Mouse (Mus musculus) heart, embryonic 14.5 days (tissue): Measurements from ENCODE around the gene Nol3. TPM values are rescaled to one million over a fixed set of nuclear protein-coding genes. Genes with fewer than 3 reads are reported as not detected.

ENCODE experiments used
- ATAC-seq: fragments of 200-750 bp; cut with Nextera tagmentation; 2 replicates; pipeline ENCODE4 v1.8.0; 2017; ENCODE audit warnings: low read depth, moderate TSS enrichment; ENCODE audit not compliant: insufficient number of reproducible peaks, insufficient read depth, low FRiP score
- H3K27ac ChIP-seq, 2 experiments: fragments of 200-500 bp in 1 of 2; fragments of 300-500 bp in 1 of 2; sonication (generic) in 1 of 2; replicated peaks in 1 of 2; 2 replicates each; pipeline ENCODE4 v1.5.1; 2012 to 2014; ENCODE audit warnings: low read depth in 2 of 2, low read length in 2 of 2, control low read depth in 1 of 2, mild to moderate bottlenecking in 1 of 2, mixed read lengths in 1 of 2; ENCODE audit not compliant: control insufficient read depth in 1 of 2, insufficient read depth in 1 of 2
- H3K27me3 ChIP-seq: fragments of 300-500 bp; sonication (generic); 2 replicates; pipeline ENCODE4 v1.6.1; 2014; ENCODE audit warnings: mild to moderate bottlenecking, low read length, control low read depth; ENCODE audit not compliant: control insufficient read depth, insufficient read depth
- H3K36me3 ChIP-seq: fragments of 300-500 bp; sonication (generic); 2 replicates; pipeline ENCODE4 v1.6.1; 2014; ENCODE audit warnings: mild to moderate bottlenecking, control low read depth, low read length, mixed read lengths; ENCODE audit not compliant: control insufficient read depth, insufficient read depth
- H3K4me1 ChIP-seq, 2 experiments: fragments of 200-500 bp in 1 of 2; fragments of 300-500 bp in 1 of 2; sonication (generic) in 1 of 2; 2 replicates each; pipeline ENCODE4 v1.6.1; 2012 to 2014; ENCODE audit warnings: low read length in 2 of 2, control low read depth in 1 of 2, mixed read lengths in 1 of 2; ENCODE audit not compliant: control insufficient read depth in 2 of 2, insufficient read depth in 2 of 2
- H3K4me2 ChIP-seq: fragments of 300-500 bp; sonication (generic); 2 replicates; pipeline ENCODE4 v1.6.1; 2014; ENCODE audit warnings: mild to moderate bottlenecking, low read length
- H3K4me3 ChIP-seq, 2 experiments: fragments of 200-500 bp in 1 of 2; fragments of 300-500 bp in 1 of 2; sonication (generic) in 1 of 2; 2 replicates each; pipeline ENCODE4 v1.5.1; 2012 to 2014; ENCODE audit warnings: low read length in 2 of 2, mild to moderate bottlenecking in 2 of 2, control low read depth in 1 of 2, low read depth in 1 of 2, moderate library complexity in 1 of 2; ENCODE audit not compliant: control insufficient read depth in 1 of 2, insufficient read depth in 1 of 2
- H3K9ac ChIP-seq: fragments of 300-500 bp; sonication (generic); 2 replicates; pipeline ENCODE4 v1.6.1; 2014; ENCODE audit warnings: mild to moderate bottlenecking, low read length
- H3K9me3 ChIP-seq: fragments of 300-500 bp; sonication (generic); 2 replicates; pipeline ENCODE4 v1.6.1; 2016; ENCODE audit warnings: low read length, control low read depth; ENCODE audit not compliant: control insufficient read depth
- WGBS: fragments of 180-500 bp; shearing (Covaris S2); extraction: QIAGEN DNeasy Blood & Tissue Kit; methylation state at CpG from one replicate; pipeline ENCODE4 v1.1.7; 2014; 5-methylcytosine and 5-hydroxymethylcytosine counted together
- polyA plus RNA-seq: library from polyadenylated mRNA; unstranded; fragments of >200 nt; fragmentation: Nextera tagmentation; extraction: Ambion mirVana; gene quantifications from 2 replicates; pipeline ENCODE4 v1.2.1, GENCODE M21; 2014

The Nol3 gene
- polyA plus RNA-seq, 1 experiment from 2014 or later: 3.4 TPM

DNA sequence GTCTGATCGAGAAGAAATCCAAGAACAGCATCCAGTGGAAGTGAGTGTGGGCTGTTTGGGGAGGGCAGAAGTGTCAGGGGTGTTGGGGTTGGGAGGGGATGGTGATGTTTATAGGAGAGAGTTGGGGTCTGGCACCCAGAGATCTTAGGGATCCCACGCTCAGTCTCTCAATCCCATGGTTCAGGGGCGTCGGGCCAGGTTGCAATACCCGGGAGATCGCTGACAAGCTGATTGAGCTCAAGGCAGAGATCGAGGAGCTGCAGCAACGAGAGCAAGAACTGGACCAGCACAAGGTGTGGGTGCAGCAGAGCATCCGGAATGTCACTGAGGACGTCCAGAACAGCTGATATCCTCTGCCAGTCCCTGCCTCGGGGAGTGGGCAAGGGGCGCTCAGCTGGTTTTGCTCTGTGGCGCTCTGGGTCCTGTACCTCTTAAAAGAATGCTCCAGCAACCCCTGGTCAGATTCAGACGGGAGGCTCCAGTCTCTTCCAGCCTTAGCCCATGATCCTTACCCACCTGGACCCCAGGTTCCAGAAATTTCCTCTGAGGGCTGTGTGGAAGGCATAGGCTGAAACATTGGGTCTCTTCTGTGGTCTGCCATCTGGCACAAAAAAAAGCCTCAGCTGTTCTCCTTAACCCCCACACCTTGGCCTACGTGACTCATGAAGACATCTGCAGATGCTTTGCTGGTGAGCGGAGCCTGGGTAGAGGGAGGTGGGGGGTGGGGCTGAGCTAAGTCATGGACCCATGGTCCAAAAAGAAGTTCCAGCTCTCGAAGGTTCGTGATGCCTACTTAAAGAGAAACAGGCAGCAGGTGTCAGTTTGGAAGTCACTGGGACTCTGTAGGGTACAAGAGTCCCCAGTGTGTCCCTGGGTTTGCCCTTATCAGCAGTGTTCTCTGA, 22.7 kb downstream of the Nol3 start:
- Histone ChIP-seq H3K4me1 (peaks cover 11 to 20% of the 10 kb centered on the region in 2 experiments), H3K27ac (no peak overlapping the region), H3K9me3 (no peaks in the 10 kb centered on the region), H3K4me3 (peak overlapping the region; percentile 81 to 98), H3K9ac (peak overlapping the region; percentile 95), H3K27me3 (no peaks in the 10 kb centered on the region), H3K4me2 (peak overlapping the region; percentile 77), H3K36me3 (peaks cover 49% of the 10 kb centered on the region)
- no peak for ATAC-seq
- WGBS: 49% methylated on average over 18 of the region's 18 CpGs

DNA sequence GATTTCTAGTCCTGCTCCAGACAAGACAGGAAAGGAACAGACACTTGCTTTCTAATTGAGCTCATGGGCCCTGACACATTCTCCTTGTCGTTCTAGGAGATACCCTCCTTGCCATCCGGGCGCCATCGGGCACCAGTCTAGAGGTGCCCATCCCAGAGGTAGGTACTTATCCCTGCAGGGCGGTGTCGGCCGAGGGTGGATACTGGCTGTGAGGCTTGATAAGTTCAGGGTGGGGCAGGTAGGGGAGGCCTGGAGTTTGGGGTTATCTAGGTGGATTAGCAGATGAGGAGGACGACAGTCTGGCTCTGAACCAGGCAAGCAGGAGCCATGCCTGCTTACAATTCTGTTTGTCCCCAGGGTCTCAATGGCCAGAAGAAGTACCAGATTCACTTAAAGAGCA, 24.0 kb downstream of the Nol3 start:
- Histone ChIP-seq H3K4me3 (no peak overlapping the region), H3K36me3 (peaks cover 57% of the 10 kb centered on the region)
- 93% methylated on average over 8 of the region's 8 CpGs for WGBS

DNA sequence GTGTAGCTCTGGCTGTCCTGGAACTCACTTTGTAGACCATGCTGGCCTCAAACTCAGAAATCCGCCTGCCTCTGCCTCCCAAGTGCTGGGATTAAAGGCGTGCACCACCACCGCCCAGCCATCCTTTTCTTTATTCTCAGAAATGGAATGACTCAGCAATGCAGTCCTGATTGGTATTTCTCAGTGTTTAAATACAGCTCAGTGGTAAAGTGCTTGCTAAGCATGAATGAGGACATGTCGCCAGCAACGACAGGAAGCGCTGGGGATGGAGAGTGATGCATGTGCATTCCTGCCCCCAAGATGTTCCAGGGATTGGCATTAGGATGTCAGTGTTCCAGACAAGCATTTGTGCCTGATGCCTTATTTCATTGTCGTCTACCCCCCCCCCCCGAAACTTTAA, 27.5 kb downstream of the Nol3 start:
- Histone ChIP-seq H3K4me2 (no peak overlapping the region), H3K4me1 (peaks cover 29 to 38% of the 10 kb centered on the region in 2 experiments), H3K36me3 (peaks cover 75% of the 10 kb centered on the region), H3K27me3 (no peaks in the 10 kb centered on the region), H3K9ac (no peak overlapping the region), H3K9me3 (no peaks in the 10 kb centered on the region), H3K4me3 (no peak overlapping the region), H3K27ac (peak overlapping the region in 1 of 2 experiments; percentile 30; a peak in 1 of 4 replicates)
- no peak for ATAC-seq
- WGBS: 73% methylated on average over 8 of the region's 8 CpGs

More for the DNA sequence above, 24.0 kb downstream of the Nol3 start:
- H3K9me3 ChIP-seq: no peaks in the 10 kb centered on the region
- ATAC-seq: no peak
- H3K27me3 ChIP-seq: no peaks in the 10 kb centered on the region
- H3K4me1 ChIP-seq: peaks cover 21 to 33% of the 10 kb centered on the region in 2 experiments
- H3K9ac ChIP-seq: no peak overlapping the region
- no peak overlapping the region for H3K27ac ChIP-seq
- H3K4me2 ChIP-seq: no peak overlapping the region

- H3K9ac ChIP-seq: no peak overlapping the region
- no peak overlapping the region for H3K4me3 ChIP-seq
- H3K4me1 ChIP-seq: peaks cover 24 to 34% of the 10 kb centered on the region in 2 experiments
- WGBS: 51% methylated on average over 9 of the region's 9 CpGs
- H3K27ac ChIP-seq: peak overlapping the region; percentile 30 to 39; a peak in 3 of 4 replicates
- no peaks in the 10 kb centered on the region for H3K27me3 ChIP-seq
- peaks cover 76% of the 10 kb centered on the region for H3K36me3 ChIP-seq
- no peak overlapping the region for H3K4me2 ChIP-seq
- ATAC-seq: no peak
- no peaks in the 10 kb centered on the region for H3K9me3 ChIP-seq
Measured at GRCm38 (mm10) chr8:105303874-105304273, 27.9 kb downstream of the Nol3 start.

- Histone ChIP-seq H3K9me3 (no peaks in the 10 kb centered on the region), H3K4me1 (peaks cover 23 to 31% of the 10 kb centered on the region in 2 experiments), H3K4me2 (no peak overlapping the region), H3K9ac (peak overlapping the region; percentile 74), H3K4me3 (no peak overlapping the region), H3K27ac (peak overlapping the region in 1 of 2 experiments; percentile 39; a peak in 3 of 4 replicates), H3K27me3 (no peaks in the 10 kb centered on the region), H3K36me3 (peaks cover 78% of the 10 kb centered on the region)
- peak; percentile 11; the same call in 1 of the 2 replicates for ATAC-seq
- WGBS: 41% methylated on average over 9 of the region's 9 CpGs
Measured at GRCm38 (mm10) chr8:105304325-105305210, 28.6 kb downstream of the Nol3 start.

DNA sequence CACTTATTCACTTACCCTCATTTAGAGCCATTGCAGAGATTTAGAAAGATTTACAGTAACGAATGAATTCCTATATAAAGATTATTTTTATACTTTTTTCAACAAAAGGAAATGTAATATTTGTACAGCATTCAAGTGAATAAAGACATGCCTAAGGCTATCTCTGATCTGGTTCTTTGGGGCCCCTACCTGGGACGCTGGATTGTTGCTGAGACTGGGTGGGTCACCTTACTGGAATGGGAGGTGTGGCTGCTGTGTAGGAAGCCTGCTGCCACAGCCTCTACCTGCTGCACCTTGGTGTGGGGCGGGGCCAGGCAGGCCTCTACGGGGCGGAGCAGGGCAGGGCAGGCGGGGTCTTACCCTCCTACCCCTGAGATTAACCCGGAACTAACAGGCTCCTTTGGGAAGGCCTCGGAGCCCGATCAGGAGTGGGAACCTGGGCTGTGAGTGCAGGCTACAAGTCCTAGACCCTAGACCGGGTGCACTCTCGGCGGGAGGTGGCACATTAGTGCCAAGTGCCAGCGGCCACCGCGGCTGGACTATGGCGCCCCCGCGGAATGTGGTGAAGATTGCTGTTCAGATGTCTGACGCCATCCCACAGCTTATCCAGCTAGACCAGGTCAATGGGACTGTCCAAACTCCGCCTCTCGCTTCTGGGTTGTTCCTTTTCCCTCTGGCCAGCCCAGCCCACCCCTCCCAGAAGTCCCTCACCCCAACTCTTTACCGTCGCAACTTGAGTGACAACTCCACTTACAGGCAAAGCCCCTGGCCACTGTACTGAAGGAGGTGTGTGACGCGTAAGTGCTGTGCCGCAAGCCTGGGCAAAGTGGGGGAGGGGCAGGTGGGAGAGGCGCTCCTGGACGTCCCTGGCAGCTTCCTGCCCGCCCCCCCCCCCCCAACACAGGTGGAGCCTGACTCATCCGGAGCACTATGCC, 29.5 kb downstream of the Nol3 start, which contains the start of gene Elmo3:
Gene Elmo3 (plus strand): TSS at position 391 of the 935 bp plus-strand sequence.
- peak; percentile 41 for ATAC-seq
- Histone ChIP-seq H3K4me1 (peaks cover 23 to 31% of the 10 kb centered on the region in 2 experiments), H3K27ac (peak within 1 kb of the TSS; percentile 53 to 66), H3K9ac (peak within 1 kb of the TSS; percentile 74), H3K4me2 (peak within 1 kb of the TSS; percentile 83), H3K36me3 (peaks cover 75% of the 10 kb centered on the region), H3K4me3 (peak within 1 kb of the TSS; percentile 38 to 46), H3K9me3 (no peaks in the 10 kb centered on the region), H3K27me3 (no peaks in the 10 kb centered on the region)
- WGBS: 5% methylated on average over 29 of the region's 30 CpGs
